Mouse (Mus musculus): ENCODE data around the gene Nhlrc2. TPM values are rescaled to one million over a fixed set of nuclear protein-coding genes. Genes with fewer than 3 reads are reported as not detected.

Nhlrc2 gene
- polyA plus RNA-seq, 1 experiment: 6.8 TPM

GRCm38 (mm10) chr19:56631451-56631901 is 83.4 kb downstream of the Nhlrc2 start:
- H3K36me3 ChIP-seq (ENCODE audit: control insufficient read depth, insufficient read depth): no peaks in the 10 kb centered on the region
- peaks cover 11% of the 10 kb centered on the region for H3K27me3 ChIP-seq (ENCODE audit: control insufficient read depth, insufficient read depth, insufficient read length)
- no peaks in the 10 kb centered on the region for H3K79me2 ChIP-seq (ENCODE audit: control insufficient read depth, insufficient read depth)
- TF ChIP-seq CEBPB (IDR thresholded peaks at IDR 0.05; ENCODE audit: low read depth): no peak
- TF ChIP-seq USF1 (IDR thresholded peaks at IDR 0.05; ENCODE audit: low read depth): no peak
- TF ChIP-seq FOSL1 (IDR thresholded peaks at IDR 0.05; ENCODE audit: insufficient read depth, low read length, poor library complexity, severe bottlenecking): no peak
- TF ChIP-seq MYOG (IDR thresholded peaks at IDR 0.05; ENCODE audit: control insufficient read depth, extremely low read depth, insufficient read length): no peak
- TF ChIP-seq CTCF (IDR thresholded peaks at IDR 0.05; ENCODE audit: control insufficient read depth, insufficient read depth, insufficient read length): no peak
- TF ChIP-seq MAX (IDR thresholded peaks at IDR 0.05): no peak
- H3ac ChIP-seq (ENCODE audit: control insufficient read depth, insufficient read length, low read depth): no peak overlapping the region
- H3K4me3 ChIP-seq (ENCODE audit: insufficient read depth, poor library complexity, severe bottlenecking): no peak overlapping the region
- no peaks in the 10 kb centered on the region for H3K79me3 ChIP-seq (ENCODE audit: low read depth)

- no peak overlapping the region for H3K4me3 ChIP-seq (ENCODE audit: insufficient read depth, poor library complexity, severe bottlenecking)
- H3K79me3 ChIP-seq (ENCODE audit: low read depth): no peaks in the 10 kb centered on the region
- peaks cover 11% of the 10 kb centered on the region for H3K27me3 ChIP-seq (ENCODE audit: control insufficient read depth, insufficient read depth, insufficient read length)
- H3ac ChIP-seq (ENCODE audit: control insufficient read depth, insufficient read length, low read depth): no peak overlapping the region
- TF ChIP-seq FOSL1 (IDR thresholded peaks at IDR 0.05; ENCODE audit: insufficient read depth, low read length, poor library complexity, severe bottlenecking) (no peak), MYOG (IDR thresholded peaks at IDR 0.05; ENCODE audit: control insufficient read depth, extremely low read depth, insufficient read length) (no peak), USF1 (IDR thresholded peaks at IDR 0.05; ENCODE audit: low read depth) (no peak), CEBPB (IDR thresholded peaks at IDR 0.05; ENCODE audit: low read depth) (no peak), CTCF (IDR thresholded peaks at IDR 0.05; ENCODE audit: control insufficient read depth, insufficient read depth, insufficient read length) (no peak), MYOD1 (IDR thresholded peaks at IDR 0.05; ENCODE audit: control insufficient read depth, insufficient read length, low read depth) (no peak), MAX (IDR thresholded peaks at IDR 0.05) (no peak)
- H3K36me3 ChIP-seq (ENCODE audit: control insufficient read depth, insufficient read depth): no peaks in the 10 kb centered on the region
- H3K79me2 ChIP-seq (ENCODE audit: control insufficient read depth, insufficient read depth): no peaks in the 10 kb centered on the region
Measured at GRCm38 (mm10) chr19:56637035-56637683, 89.1 kb downstream of the Nhlrc2 start.

DNA sequence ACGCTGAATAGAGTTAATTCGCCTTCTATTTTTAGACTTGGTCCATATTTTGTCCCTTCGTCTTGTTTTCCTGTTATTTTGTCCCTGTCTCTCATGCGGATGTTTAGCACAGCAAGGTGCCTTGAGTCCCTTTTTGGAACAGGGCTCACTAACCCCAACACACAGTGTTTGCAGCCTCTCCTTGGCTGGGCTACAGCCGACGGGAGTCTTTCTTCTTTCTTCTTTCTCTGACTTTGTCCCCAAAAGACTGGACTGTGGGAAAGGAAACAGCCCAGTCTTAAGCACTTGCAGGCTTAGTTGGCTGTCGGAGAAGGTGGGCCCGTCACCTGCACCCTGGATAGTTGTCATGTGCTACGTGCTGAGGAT is 89.6 kb downstream of the Nhlrc2 start:
- Histone ChIP-seq H3K36me3 (ENCODE audit: control insufficient read depth, insufficient read depth) (no peaks in the 10 kb centered on the region), H3K79me3 (ENCODE audit: low read depth) (no peaks in the 10 kb centered on the region), H3ac (ENCODE audit: control insufficient read depth, insufficient read length, low read depth) (no peak overlapping the region), H3K27me3 (ENCODE audit: control insufficient read depth, insufficient read depth, insufficient read length) (peaks cover 11% of the 10 kb centered on the region), H3K79me2 (ENCODE audit: control insufficient read depth, insufficient read depth) (no peaks in the 10 kb centered on the region), H3K4me3 (ENCODE audit: insufficient read depth, poor library complexity, severe bottlenecking) (no peak overlapping the region)
- no peak for TF ChIP-seq MYOD1 (IDR thresholded peaks at IDR 0.05; ENCODE audit: control insufficient read depth, insufficient read length, low read depth)
- no peak for TF ChIP-seq MYOG (IDR thresholded peaks at IDR 0.05; ENCODE audit: control insufficient read depth, extremely low read depth, insufficient read length)
- TF ChIP-seq USF1 (IDR thresholded peaks at IDR 0.05; ENCODE audit: low read depth): no peak
- TF ChIP-seq CEBPB (IDR thresholded peaks at IDR 0.05; ENCODE audit: low read depth): no peak
- TF ChIP-seq MAX (IDR thresholded peaks at IDR 0.05): no peak
- no peak for TF ChIP-seq FOSL1 (IDR thresholded peaks at IDR 0.05; ENCODE audit: insufficient read depth, low read length, poor library complexity, severe bottlenecking)
- no peak for TF ChIP-seq CTCF (IDR thresholded peaks at IDR 0.05; ENCODE audit: control insufficient read depth, insufficient read depth, insufficient read length)

DNA sequence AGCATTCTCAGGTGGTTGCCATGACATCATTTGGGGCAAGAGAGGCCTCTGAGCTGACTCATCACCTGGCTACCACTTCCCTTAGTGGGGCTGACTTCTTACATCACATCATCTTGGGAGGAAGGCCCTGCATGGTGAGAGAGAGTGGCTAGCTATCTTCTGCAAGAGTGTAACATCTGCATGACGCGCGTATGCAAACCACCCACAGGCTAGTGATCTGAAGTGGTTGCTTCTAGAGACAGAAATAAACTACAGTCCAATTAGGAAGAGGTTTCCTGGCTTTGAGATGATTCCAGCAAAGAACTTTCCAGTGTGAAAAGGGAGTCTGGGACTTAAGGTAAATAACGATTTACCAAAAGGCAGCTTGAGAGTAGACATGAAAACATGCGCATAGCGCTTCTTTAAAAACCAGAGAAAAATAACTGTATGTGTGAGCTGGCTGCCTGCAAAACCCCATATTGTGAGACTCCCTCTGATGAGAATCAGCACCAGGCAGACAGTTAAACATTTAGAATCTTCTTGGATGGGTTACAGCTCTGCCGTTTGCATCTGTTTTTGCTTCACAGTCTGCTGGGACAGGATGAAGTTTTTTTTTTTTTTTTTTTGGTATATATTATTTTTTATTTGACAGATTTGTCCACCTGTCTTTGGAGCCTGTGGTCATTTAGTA is 99.5 kb downstream of the Nhlrc2 start:
- Histone ChIP-seq H3K79me2 (ENCODE audit: control insufficient read depth, insufficient read depth) (no peaks in the 10 kb centered on the region), H3K79me3 (ENCODE audit: low read depth) (no peaks in the 10 kb centered on the region), H3K36me3 (ENCODE audit: control insufficient read depth, insufficient read depth) (no peaks in the 10 kb centered on the region), H3K27me3 (ENCODE audit: control insufficient read depth, insufficient read depth, insufficient read length) (no peaks in the 10 kb centered on the region), H3ac (ENCODE audit: control insufficient read depth, insufficient read length, low read depth) (no peak overlapping the region), H3K4me3 (ENCODE audit: insufficient read depth, poor library complexity, severe bottlenecking) (no peak overlapping the region)
- TF ChIP-seq FOSL1 (IDR thresholded peaks at IDR 0.05; ENCODE audit: insufficient read depth, low read length, poor library complexity, severe bottlenecking) (no peak), MAX (IDR thresholded peaks at IDR 0.05) (no peak), CTCF (IDR thresholded peaks at IDR 0.05; ENCODE audit: control insufficient read depth, insufficient read depth, insufficient read length) (no peak), USF1 (IDR thresholded peaks at IDR 0.05; ENCODE audit: low read depth) (no peak), MYOD1 (IDR thresholded peaks at IDR 0.05; ENCODE audit: control insufficient read depth, insufficient read length, low read depth) (no peak), CEBPB (IDR thresholded peaks at IDR 0.05; ENCODE audit: low read depth) (no peak), MYOG (IDR thresholded peaks at IDR 0.05; ENCODE audit: control insufficient read depth, extremely low read depth, insufficient read length) (no peak)

GRCm38 (mm10) chr19:56651262-56651661 is 103.2 kb downstream of the Nhlrc2 start:
- no peaks in the 10 kb centered on the region for H3K79me2 ChIP-seq (ENCODE audit: control insufficient read depth, insufficient read depth)
- H3K36me3 ChIP-seq (ENCODE audit: control insufficient read depth, insufficient read depth): no peaks in the 10 kb centered on the region
- no peak overlapping the region for H3K4me3 ChIP-seq (ENCODE audit: insufficient read depth, poor library complexity, severe bottlenecking)
- no peaks in the 10 kb centered on the region for H3K79me3 ChIP-seq (ENCODE audit: low read depth)
- no peak for TF ChIP-seq CTCF (IDR thresholded peaks at IDR 0.05; ENCODE audit: control insufficient read depth, insufficient read depth, insufficient read length)
- no peak overlapping the region for H3ac ChIP-seq (ENCODE audit: control insufficient read depth, insufficient read length, low read depth)
- no peaks in the 10 kb centered on the region for H3K27me3 ChIP-seq (ENCODE audit: control insufficient read depth, insufficient read depth, insufficient read length)

All from C2C12 (cell line).